Mouse (Mus musculus) MEL (cell line): ENCODE data around the gene Gjb4. TPM values are rescaled to one million over a fixed set of nuclear protein-coding genes. Genes with fewer than 3 reads are reported as not detected.

Experiments used
- DNase-seq: peaks from one replicate; pipeline ENCODE4 v3.0.0; 2011; ENCODE audit warnings: low read depth, low spot score
- H3K27ac ChIP-seq: 2 replicates; pipeline ENCODE4 v1.5.1; 2012; ENCODE audit warnings: low read depth, mild to moderate bottlenecking, control low read depth, low read length, moderate library complexity; ENCODE audit not compliant: control insufficient read depth
- H3K27me3 ChIP-seq, 2 experiments: fragments of 150-350 bp in 1 of 2; sonication (generic) in 1 of 2; 2 replicates each; pipeline ENCODE4 v1.6.1; 2012; ENCODE audit warnings: low read length in 2 of 2, mild to moderate bottlenecking in 2 of 2, improper control_type of control experiment in 1 of 2, moderate library complexity in 1 of 2; ENCODE audit not compliant: insufficient read depth in 2 of 2, control insufficient read depth in 1 of 2
- H3K36me3 ChIP-seq, 2 experiments: 2 replicates each; pipeline ENCODE4 v1.6.1; 2012 to 2014; ENCODE audit warnings: low read length in 2 of 2, improper control_type of control experiment in 1 of 2, inconsistent platforms in 1 of 2, mild to moderate bottlenecking in 1 of 2; ENCODE audit not compliant: insufficient read depth in 2 of 2, control insufficient read depth in 1 of 2
- H3K4me1 ChIP-seq, 2 experiments: fragments of 150-350 bp in 1 of 2; sonication (generic) in 1 of 2; 2 replicates each; pipeline ENCODE4 v1.6.1; 2012; ENCODE audit warnings: low read length in 2 of 2, improper control_type of control experiment in 1 of 2, mild to moderate bottlenecking in 1 of 2; ENCODE audit not compliant: insufficient read depth in 2 of 2, control insufficient read depth in 1 of 2
- H3K4me3 ChIP-seq, 2 experiments: fragments of 150-350 bp in 1 of 2; sonication (generic) in 1 of 2; 2 replicates each; pipeline ENCODE4 v1.5.1; 2012; ENCODE audit warnings: low read depth in 2 of 2, low read length in 2 of 2, mild to moderate bottlenecking in 2 of 2, moderate library complexity in 2 of 2, control low read depth in 1 of 2, improper control_type of control experiment in 1 of 2; ENCODE audit not compliant: control insufficient read depth in 1 of 2, insufficient read depth in 1 of 2
- H3K79me2 ChIP-seq: 2 replicates; pipeline ENCODE4 v1.6.1; 2012; ENCODE audit warnings: mild to moderate bottlenecking, low read length, moderate library complexity; ENCODE audit not compliant: control insufficient read depth, poor library complexity, insufficient read depth
- H3K9ac ChIP-seq: 2 replicates; pipeline ENCODE4 v1.6.1; 2012; ENCODE audit warnings: low read depth, mild to moderate bottlenecking, control low read depth, low read length, moderate library complexity; ENCODE audit not compliant: control insufficient read depth, poor library complexity, severe bottlenecking
- H3K9me3 ChIP-seq: fragments of 150-350 bp; sonication (generic); replicated peaks from 2 replicates; pipeline ENCODE4 v1.6.1; 2012; ENCODE audit warnings: mild to moderate bottlenecking, low read length, improper control_type of control experiment, moderate library complexity; ENCODE audit not compliant: insufficient read depth
- CHD1 ChIP-seq: IDR thresholded peaks from 2 replicates; pipeline ENCODE4 v1.6.1; 2012; ENCODE audit warnings: low read depth, mild to moderate bottlenecking, inconsistent platforms, low read length, improper control_type of control experiment
- CHD2 ChIP-seq: IDR thresholded peaks from 2 replicates; pipeline ENCODE4 v1.6.1; 2011; ENCODE audit warnings: low read length, improper control_type of control experiment
- CTCF ChIP-seq, 3 experiments: IDR thresholded peaks in 2 of 3; conservative IDR thresholded peaks in 1 of 3; 2 replicates each; pipeline ENCODE4 v1.5.1; 2011 to 2012; ENCODE audit warnings: low read length in 3 of 3, low read depth in 2 of 3, mild to moderate bottlenecking in 2 of 3, improper control_type of control experiment in 1 of 3, inconsistent platforms in 1 of 3, mixed read lengths in 1 of 3, moderate library complexity in 1 of 3; ENCODE audit not compliant: control insufficient read depth in 1 of 3, insufficient read depth in 1 of 3, poor library complexity in 1 of 3, severe bottlenecking in 1 of 3
- E2F4 ChIP-seq: IDR thresholded peaks from 2 replicates; pipeline ENCODE4 v1.6.1; 2011; ENCODE audit warnings: low read depth, low read length, improper control_type of control experiment, borderline replicate concordance
- ELF1 ChIP-seq: IDR thresholded peaks from 2 replicates; pipeline ENCODE4 v1.6.1; 2014; ENCODE audit warnings: low read depth, mild to moderate bottlenecking, inconsistent platforms, low read length, improper control_type of control experiment, moderate library complexity
- ETS1 ChIP-seq: IDR thresholded peaks from 2 replicates; pipeline ENCODE4 v1.6.1; 2012; ENCODE audit warnings: low read depth, mild to moderate bottlenecking, inconsistent platforms, low read length, improper control_type of control experiment, moderate library complexity
- GABPA ChIP-seq: IDR thresholded peaks from 2 replicates; pipeline ENCODE4 v1.6.1; 2012; ENCODE audit warnings: low read depth, mild to moderate bottlenecking, inconsistent platforms, low read length, improper control_type of control experiment, moderate library complexity
- GATA1 ChIP-seq: IDR thresholded peaks from 2 replicates; pipeline ENCODE4 v1.6.1; 2011; ENCODE audit warnings: low read depth, low read length, improper control_type of control experiment
- JUND ChIP-seq: IDR thresholded peaks from 2 replicates; pipeline ENCODE4 v1.6.1; 2011; ENCODE audit warnings: low read depth, mild to moderate bottlenecking, improper control_type of control experiment, low read length
- MAZ ChIP-seq: IDR thresholded peaks from 2 replicates; pipeline ENCODE4 v1.6.1; 2012; ENCODE audit warnings: low read depth, mild to moderate bottlenecking, inconsistent platforms, low read length, improper control_type of control experiment
- MYB ChIP-seq: IDR thresholded peaks from 2 replicates; pipeline ENCODE4 v1.6.1; 2011; ENCODE audit warnings: mild to moderate bottlenecking, low read depth, low read length, improper control_type of control experiment
- NELFE ChIP-seq: IDR thresholded peaks from 2 replicates; pipeline ENCODE4 v1.6.1; 2011; ENCODE audit warnings: low read depth, low read length, improper control_type of control experiment
- NRF1 ChIP-seq: IDR thresholded peaks from 2 replicates; pipeline ENCODE4 v1.6.1; 2014; ENCODE audit warnings: low read depth, mild to moderate bottlenecking, inconsistent platforms, low read length, improper control_type of control experiment, moderate library complexity; ENCODE audit not compliant: poor library complexity, insufficient read depth, severe bottlenecking
- POLR2A ChIP-seq, 2 experiments: IDR thresholded peaks; 2 replicates each; pipeline ENCODE4 v1.6.1; 2011 to 2012; ENCODE audit warnings: low read length in 2 of 2, mild to moderate bottlenecking in 2 of 2, control low read depth in 1 of 2, improper control_type of control experiment in 1 of 2, low read depth in 1 of 2, moderate library complexity in 1 of 2; ENCODE audit not compliant: control insufficient read depth in 1 of 2, insufficient read depth in 1 of 2, poor library complexity in 1 of 2
- POLR2AphosphoS5 ChIP-seq: IDR thresholded peaks from 2 replicates; pipeline ENCODE4 v1.6.1; 2012; ENCODE audit warnings: low read depth, borderline replicate concordance, mild to moderate bottlenecking, inconsistent platforms, low read length, moderate library complexity, mixed read lengths
- SIN3A ChIP-seq: IDR thresholded peaks from 2 replicates; pipeline ENCODE4 v1.6.1; 2012; ENCODE audit warnings: low read length, improper control_type of control experiment, inconsistent platforms
- ZMIZ1 ChIP-seq: IDR thresholded peaks from 2 replicates; pipeline ENCODE4 v1.6.1; 2012; ENCODE audit warnings: low read depth, mild to moderate bottlenecking, inconsistent platforms, low read length, improper control_type of control experiment, moderate library complexity
- ZNF384 ChIP-seq: IDR thresholded peaks from 2 replicates; pipeline ENCODE4 v1.6.1; 2012; ENCODE audit warnings: low read depth, mild to moderate bottlenecking, inconsistent platforms, low read length, improper control_type of control experiment
- polyA plus RNA-seq, 2 experiments: library from polyadenylated mRNA; stranded (reverse) in 1 of 2; unstranded in 1 of 2; fragments of >175 nt in 1 of 2; fragments of >200 nt in 1 of 2; gene quantifications; 2 replicates each; pipeline versions ENCODE4 v1.2.1 to v1.2.4; 2012; ENCODE audit warnings: low replicate concordance in 2 of 2, low read depth in 1 of 2; ENCODE audit not compliant: insufficient read length in 2 of 2, insufficient read depth in 1 of 2, missing spikeins in 1 of 2
- total RNA-seq: library from RNA; depleted of rRNA; stranded (reverse); fragments of 300-350 nt; gene quantifications from 2 replicates; pipeline ENCODE4 v1.2.3, GENCODE M21; 2012

Gjb4 gene
- total and polyA plus RNA-seq, 3 experiments: not detected

DNA sequence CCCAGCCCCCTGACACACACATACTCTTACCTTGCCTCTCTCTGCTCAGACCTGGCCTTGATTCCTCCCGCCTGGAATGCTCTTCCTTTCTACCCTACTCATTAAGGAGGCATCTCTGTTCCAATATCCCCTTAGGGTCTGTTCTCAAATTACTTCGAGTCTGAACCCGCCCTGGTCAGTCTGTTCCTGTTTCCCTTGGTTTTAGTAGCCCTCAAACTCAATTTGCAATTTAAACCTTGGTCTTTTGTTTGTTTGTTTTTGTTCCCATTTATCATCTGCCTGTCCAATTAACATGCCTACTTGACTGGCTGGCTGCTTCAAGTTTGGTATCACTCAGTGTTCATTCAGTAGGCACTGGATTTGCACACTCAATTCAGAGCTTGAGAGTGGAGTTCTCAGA is 24.8 kb downstream of the Gjb4 start:
- H3K4me3 ChIP-seq: no peak overlapping the region
- H3K79me2 ChIP-seq: no peaks in the 10 kb centered on the region
- no peak for DNase-seq
- no peak overlapping the region for H3K27ac ChIP-seq
- H3K27me3 ChIP-seq: no peaks in the 10 kb centered on the region
- TF ChIP-seq JUND: no peak
- H3K9me3 ChIP-seq: no peaks in the 10 kb centered on the region
- H3K4me1 ChIP-seq: no peaks in the 10 kb centered on the region
- H3K36me3 ChIP-seq: no peaks in the 10 kb centered on the region
- no peak overlapping the region for H3K9ac ChIP-seq

DNA sequence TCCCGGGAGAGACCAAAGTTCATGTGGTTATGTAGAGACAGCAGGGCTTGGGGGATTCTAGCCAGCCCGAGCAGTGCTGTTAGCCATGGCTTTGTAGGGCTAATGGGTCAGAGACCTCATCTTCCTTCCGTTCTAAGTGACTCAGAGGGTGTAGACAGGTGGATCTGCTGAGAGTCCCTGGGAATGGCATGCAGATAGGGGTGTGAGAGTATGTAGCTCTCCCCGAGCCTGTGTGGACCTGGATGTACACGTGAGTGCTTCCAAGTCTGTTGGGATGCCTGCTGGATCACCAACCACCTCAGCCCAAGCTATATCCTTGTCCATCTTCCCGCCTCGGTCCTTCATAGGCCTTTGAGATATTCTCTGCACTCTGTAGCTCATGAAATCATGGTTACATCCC is 25.5 kb downstream of the Gjb4 start:
- Histone ChIP-seq H3K79me2 (no peaks in the 10 kb centered on the region), H3K4me1 (no peaks in the 10 kb centered on the region), H3K36me3 (no peaks in the 10 kb centered on the region), H3K4me3 (no peak overlapping the region), H3K9me3 (no peaks in the 10 kb centered on the region), H3K27ac (no peak overlapping the region), H3K27me3 (no peaks in the 10 kb centered on the region), H3K9ac (no peak overlapping the region)
- no peak for DNase-seq
- TF ChIP-seq E2F4 (no peak), CHD1 (no peak), SIN3A (no peak), NRF1 (no peak), MYB (no peak), POLR2AphosphoS5 (no peak), MAZ (no peak), GABPA (no peak), ZNF384 (no peak), NELFE (no peak), ETS1 (no peak), GATA1 (no peak), ZMIZ1 (no peak), CTCF (IDR thresholded peaks at IDR 0.05 in 2 of 3, conservative IDR thresholded peaks at IDR 0.05 in 1 of 3; ENCODE audit: control insufficient read depth in 1 of 3, insufficient read depth in 1 of 3, low read depth in 2 of 3, low read length in 3 of 3, poor library complexity in 1 of 3, severe bottlenecking in 1 of 3) (no peak)

DNA sequence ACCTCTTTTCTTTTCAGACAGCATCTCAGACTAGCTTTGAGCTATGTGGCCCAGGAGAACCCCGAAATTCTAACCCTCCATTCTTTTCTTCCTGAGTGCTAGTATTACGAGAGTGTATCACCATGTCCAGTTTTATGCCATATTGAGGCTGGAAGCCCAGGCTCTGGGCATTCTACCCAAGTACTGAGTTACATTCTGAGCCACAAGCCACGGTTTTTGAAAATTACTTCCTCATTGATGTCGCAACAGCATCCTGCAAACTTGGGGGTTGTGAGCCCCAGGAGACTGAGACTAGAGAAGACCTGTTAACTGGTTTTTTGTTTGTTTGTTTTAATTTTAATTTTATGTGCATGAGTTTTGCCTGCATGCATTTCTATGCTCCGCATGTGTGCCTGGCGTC is 26.1 kb downstream of the Gjb4 start:
- no peak overlapping the region for H3K27ac ChIP-seq
- no peaks in the 10 kb centered on the region for H3K27me3 ChIP-seq
- H3K9ac ChIP-seq: no peak overlapping the region
- H3K9me3 ChIP-seq: no peaks in the 10 kb centered on the region
- H3K36me3 ChIP-seq: no peaks in the 10 kb centered on the region
- no peak for TF ChIP-seq ETS1
- TF ChIP-seq CHD2: no peak
- no peak for TF ChIP-seq CTCF (IDR thresholded peaks at IDR 0.05 in 2 of 3, conservative IDR thresholded peaks at IDR 0.05 in 1 of 3; ENCODE audit: control insufficient read depth in 1 of 3, insufficient read depth in 1 of 3, low read depth in 2 of 3, low read length in 3 of 3, poor library complexity in 1 of 3, severe bottlenecking in 1 of 3)
- no peak for TF ChIP-seq POLR2A (IDR thresholded peaks at IDR 0.05; ENCODE audit: control insufficient read depth in 1 of 2, insufficient read depth in 1 of 2, low read depth in 1 of 2, low read length in 2 of 2, poor library complexity in 1 of 2)
- no peak for TF ChIP-seq ZNF384
- no peak for TF ChIP-seq ELF1
- TF ChIP-seq MAZ: no peak
- H3K79me2 ChIP-seq: no peaks in the 10 kb centered on the region
- H3K4me1 ChIP-seq: no peaks in the 10 kb centered on the region
- no peak for DNase-seq
- no peak overlapping the region for H3K4me3 ChIP-seq
